Mouse (Mus musculus) erythroblast, embryonic 14.5 days (primary cell): ENCODE results near the gene Kmt5b. TPM values are rescaled to one million over a fixed set of nuclear protein-coding genes. Genes with fewer than 3 reads are reported as not detected.

Experiments used
- H3K27me3 ChIP-seq: 2 replicates; pipeline ENCODE4 v1.6.1; 2012; ENCODE audit warnings: inconsistent platforms; ENCODE audit not compliant: control insufficient read depth
- H3K36me3 ChIP-seq: 2 replicates; pipeline ENCODE4 v1.6.1; 2012; ENCODE audit warnings: mild to moderate bottlenecking, inconsistent platforms; ENCODE audit not compliant: control insufficient read depth
- H3K4me1 ChIP-seq: 2 replicates; pipeline ENCODE4 v1.6.1; 2012; ENCODE audit warnings: inconsistent platforms; ENCODE audit not compliant: control insufficient read depth
- H3K4me3 ChIP-seq: replicated peaks from 2 replicates; pipeline ENCODE3; 2012; ENCODE audit warnings: moderate library complexity, mild to moderate bottlenecking, inconsistent platforms
- H3K9me3 ChIP-seq: 2 replicates; pipeline ENCODE4 v1.6.1; 2012; ENCODE audit warnings: low read length, inconsistent platforms, mixed read lengths; ENCODE audit not compliant: control insufficient read depth
- GATA1 ChIP-seq: IDR thresholded peaks from 2 replicates; pipeline ENCODE4 v1.6.1; 2012; ENCODE audit warnings: low read length, inconsistent platforms, mixed read lengths
- TAL1 ChIP-seq: IDR thresholded peaks from 3 replicates; pipeline ENCODE4 v1.6.1; 2012; ENCODE audit warnings: low read length, inconsistent platforms, mixed read lengths
- polyA plus RNA-seq: library from polyadenylated mRNA; stranded (reverse); fragments of >175 nt; gene quantifications from 2 replicates; pipeline ENCODE4 v1.2.3, GENCODE M21; 2012

Gene Kmt5b
- polyA plus RNA-seq, 1 experiment: 0.52 TPM

DNA sequence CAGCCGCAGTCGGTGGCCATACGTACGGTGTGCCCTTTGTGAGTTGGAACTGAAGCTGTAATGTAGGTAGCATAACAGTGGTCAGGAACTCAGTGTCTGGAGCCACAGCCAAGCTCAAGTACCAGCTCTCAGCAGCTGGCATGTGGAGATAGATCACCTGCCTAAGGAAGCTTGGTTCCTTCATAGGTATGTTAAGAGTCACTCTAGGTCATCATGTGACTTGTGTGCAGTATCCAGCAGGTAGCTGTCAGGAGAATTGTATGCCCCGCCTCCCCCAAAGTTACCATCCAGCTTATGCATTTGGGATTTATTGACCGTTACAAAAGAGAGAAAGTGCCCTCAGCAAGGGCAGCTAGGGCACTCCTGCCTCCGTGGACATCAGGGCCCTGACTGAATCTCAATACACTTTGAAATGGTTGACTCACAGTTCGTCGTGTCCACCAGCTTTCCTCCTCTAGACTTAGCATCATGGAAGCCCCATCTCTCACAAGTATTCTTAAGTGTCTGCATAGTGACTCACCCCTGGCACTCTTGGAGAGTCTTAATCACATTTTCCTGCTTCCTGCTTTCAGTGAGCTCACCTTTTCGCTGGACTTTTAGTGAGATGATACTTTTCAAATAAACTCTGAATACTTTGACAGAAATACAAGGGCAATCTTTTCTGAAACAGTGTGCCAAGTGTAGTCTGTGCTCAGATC, 43.5 kb downstream of the Kmt5b start:
- TF ChIP-seq TAL1 (no peak), GATA1 (no peak)
- Histone ChIP-seq H3K4me1 (no peaks in the 10 kb centered on the region), H3K9me3 (no peaks in the 10 kb centered on the region), H3K4me3 (no peak overlapping the region), H3K27me3 (no peaks in the 10 kb centered on the region), H3K36me3 (peaks cover 78% of the 10 kb centered on the region)

DNA sequence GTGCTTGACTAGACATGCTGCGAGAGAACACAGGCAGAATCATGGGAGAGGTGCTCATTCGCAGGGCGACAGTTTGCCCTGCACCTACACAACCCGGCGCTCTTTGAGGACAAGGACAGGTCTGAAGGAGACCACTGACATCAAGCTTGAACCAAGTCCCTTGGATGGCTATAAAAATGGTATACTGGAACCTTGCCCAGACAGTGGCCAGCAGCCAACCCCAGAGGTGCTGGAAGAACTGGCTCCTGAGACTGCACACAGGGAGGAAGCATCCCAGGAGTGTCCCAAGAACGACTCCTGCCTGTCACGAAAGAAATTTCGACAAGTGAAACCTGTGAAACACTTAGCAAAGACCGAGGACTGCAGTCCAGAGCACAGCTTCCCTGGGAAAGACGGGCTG, 47.2 kb downstream of the Kmt5b start:
- H3K36me3 ChIP-seq: peaks cover 50% of the 10 kb centered on the region
- peaks cover 1% of the 10 kb centered on the region; the same call in 1 of the 2 replicates for H3K4me1 ChIP-seq
- no peaks in the 10 kb centered on the region for H3K27me3 ChIP-seq
- no peak for TF ChIP-seq GATA1
- TF ChIP-seq TAL1: no peak
- no peak overlapping the region for H3K4me3 ChIP-seq
- no peaks in the 10 kb centered on the region for H3K9me3 ChIP-seq

DNA sequence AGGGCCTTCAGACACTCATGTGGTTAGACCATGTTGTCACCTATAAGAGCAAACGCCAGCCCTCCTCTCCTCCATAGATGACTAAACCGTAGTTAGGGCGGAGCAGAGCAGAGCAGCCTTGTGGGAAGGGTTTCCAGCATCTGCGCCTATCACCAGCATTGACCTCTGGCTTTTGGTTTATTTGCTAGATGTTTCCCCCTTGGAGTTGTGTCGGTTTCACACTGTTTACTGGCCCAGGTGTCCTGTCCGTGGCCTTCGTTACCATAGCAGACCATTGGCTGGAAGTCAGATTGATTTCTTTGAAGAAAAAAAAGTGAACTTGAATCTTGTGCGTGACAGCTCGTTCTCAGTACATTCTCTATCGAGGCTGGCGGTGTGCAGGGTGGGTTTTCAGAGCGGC, 48.6 kb downstream of the Kmt5b start:
- H3K4me3 ChIP-seq: no peak overlapping the region
- peaks cover 36% of the 10 kb centered on the region for H3K36me3 ChIP-seq
- H3K27me3 ChIP-seq: no peaks in the 10 kb centered on the region
- TF ChIP-seq TAL1 (no peak), GATA1 (no peak)
- peaks cover 4% of the 10 kb centered on the region for H3K4me1 ChIP-seq
- H3K9me3 ChIP-seq: no peaks in the 10 kb centered on the region

DNA sequence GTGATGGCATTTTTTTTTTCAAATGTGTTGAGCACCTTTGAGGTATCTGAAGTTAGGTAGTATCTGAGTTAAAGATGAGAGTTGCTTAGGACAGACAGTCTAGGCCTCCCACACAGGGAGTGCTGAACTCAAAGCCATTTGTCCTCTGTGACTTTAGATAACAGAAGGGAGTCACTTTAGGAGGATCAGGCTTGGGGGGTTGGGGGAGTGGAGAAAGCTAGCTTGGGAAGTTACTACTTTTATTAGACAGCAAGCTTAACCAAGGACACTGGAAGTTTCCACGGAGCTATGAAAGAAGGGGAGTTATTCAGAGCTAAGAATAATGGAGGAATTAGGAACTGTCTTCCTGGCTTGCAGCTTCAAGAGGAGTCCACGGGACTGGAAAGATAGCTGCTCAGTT, 51.9 kb downstream of the Kmt5b start:
- Histone ChIP-seq H3K36me3 (peaks cover 19% of the 10 kb centered on the region), H3K27me3 (no peaks in the 10 kb centered on the region)
- TF ChIP-seq TAL1 (no peak), GATA1 (no peak)

GRCm38 (mm10) chr19:3819899-3820444, 52.8 kb downstream of the Kmt5b start:
- H3K4me1 ChIP-seq: peaks cover 6% of the 10 kb centered on the region
- no peaks in the 10 kb centered on the region for H3K27me3 ChIP-seq
- no peaks in the 10 kb centered on the region for H3K9me3 ChIP-seq
- no peak for TF ChIP-seq GATA1
- no peak for TF ChIP-seq TAL1
- no peak overlapping the region for H3K4me3 ChIP-seq
- H3K36me3 ChIP-seq: peaks cover 10% of the 10 kb centered on the region

More for the DNA sequence above, 51.9 kb downstream of the Kmt5b start:
- Histone ChIP-seq H3K4me3 (no peak overlapping the region), H3K9me3 (no peaks in the 10 kb centered on the region), H3K4me1 (peaks cover 6% of the 10 kb centered on the region)

DNA sequence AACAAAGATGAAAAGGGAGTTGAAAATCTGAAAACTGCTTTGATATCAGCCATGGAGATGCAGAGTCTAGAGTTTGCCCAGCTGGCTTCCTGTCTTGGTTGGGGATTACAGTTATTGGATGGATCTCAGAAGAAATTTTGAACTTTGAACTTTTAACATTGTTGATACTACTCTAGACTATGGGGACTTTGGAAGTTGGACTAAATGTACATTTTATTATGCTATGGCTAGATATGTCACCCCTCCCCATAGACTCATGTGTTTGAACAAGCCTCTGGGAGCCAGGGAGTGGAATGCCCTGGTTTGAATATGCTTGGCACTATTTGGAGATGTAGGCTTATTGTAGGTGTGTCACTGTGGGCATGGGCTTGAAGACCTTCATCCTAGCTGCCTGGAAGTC, 57.8 kb downstream of the Kmt5b start:
- H3K27me3 ChIP-seq: no peaks in the 10 kb centered on the region
- TF ChIP-seq TAL1 (no peak), GATA1 (no peak)
- H3K4me1 ChIP-seq: peaks cover 7% of the 10 kb centered on the region
- H3K36me3 ChIP-seq: no peaks in the 10 kb centered on the region
- no peak overlapping the region for H3K4me3 ChIP-seq
- no peaks in the 10 kb centered on the region for H3K9me3 ChIP-seq

DNA sequence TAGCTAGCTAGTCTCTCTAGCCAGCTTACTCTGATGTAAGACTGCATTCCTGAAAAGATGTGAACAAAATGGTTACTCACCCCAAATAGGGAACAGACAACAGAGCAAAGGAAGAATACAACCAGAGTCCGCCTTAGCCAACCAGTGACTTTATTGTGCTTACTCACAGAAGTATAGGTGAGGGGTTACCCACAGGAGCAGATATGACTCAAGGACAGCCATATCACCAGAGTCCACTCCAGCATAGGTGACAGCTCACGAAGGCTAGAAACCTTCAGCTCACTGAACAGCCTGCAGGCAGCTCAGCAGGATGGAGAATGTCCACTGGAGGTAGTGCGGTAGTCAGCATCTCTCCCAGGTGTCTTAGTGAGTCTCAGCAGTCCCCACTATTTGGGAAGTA, 62.6 kb downstream of the Kmt5b start:
- TF ChIP-seq TAL1 (no peak), GATA1 (no peak)
- no peaks in the 10 kb centered on the region for H3K9me3 ChIP-seq
- no peaks in the 10 kb centered on the region for H3K27me3 ChIP-seq
- H3K4me1 ChIP-seq: peaks cover 32% of the 10 kb centered on the region
- no peaks in the 10 kb centered on the region for H3K36me3 ChIP-seq
- H3K4me3 ChIP-seq: no peak overlapping the region

GRCm38 (mm10) chr19:3831716-3832115, 64.5 kb downstream of the Kmt5b start:
- TF ChIP-seq TAL1 (peak; percentile 49), GATA1 (peak; percentile 40)
- Histone ChIP-seq H3K4me1 (peaks cover 38% of the 10 kb centered on the region), H3K4me3 (no peak overlapping the region), H3K36me3 (no peaks in the 10 kb centered on the region), H3K9me3 (no peaks in the 10 kb centered on the region), H3K27me3 (no peaks in the 10 kb centered on the region)

- Histone ChIP-seq H3K4me3 (no peak overlapping the region), H3K36me3 (no peaks in the 10 kb centered on the region), H3K4me1 (peaks cover 38% of the 10 kb centered on the region), H3K9me3 (no peaks in the 10 kb centered on the region), H3K27me3 (no peaks in the 10 kb centered on the region)
- TF ChIP-seq TAL1 (no peak), GATA1 (no peak)
Measured at GRCm38 (mm10) chr19:3832851-3833353, 65.7 kb downstream of the Kmt5b start.
